Mouse (Mus musculus) hindbrain, embryonic 11.5 days (tissue): ENCODE measurements around the gene Gm44579. TPM values are rescaled to one million over a fixed set of nuclear protein-coding genes. Genes with fewer than 3 reads are reported as not detected.

Source experiments
- ATAC-seq: fragments of 200-750 bp; cut with Nextera tagmentation; 2 replicates; pipeline ENCODE4 v1.8.0; 2017; ENCODE audit warnings: mild to moderate bottlenecking, moderate TSS enrichment, moderate library complexity; ENCODE audit not compliant: low FRiP score
- DNase-seq: peaks from one replicate; pipeline ENCODE4 v3.0.0-alpha.2; 2015; ENCODE audit warnings: low spot score
- H3K27ac ChIP-seq: fragments of 300-500 bp; sonication (generic); 2 replicates; pipeline ENCODE4 v1.5.1; 2014; ENCODE audit warnings: mild to moderate bottlenecking, low read depth, low read length
- H3K27me3 ChIP-seq: fragments of 300-500 bp; sonication (generic); 2 replicates; pipeline ENCODE4 v1.6.1; 2014; ENCODE audit warnings: mild to moderate bottlenecking, low read length, moderate library complexity, mixed read lengths; ENCODE audit not compliant: control insufficient read depth, insufficient read depth
- H3K36me3 ChIP-seq: fragments of 300-500 bp; sonication (generic); 2 replicates; pipeline ENCODE4 v1.6.1; 2014; ENCODE audit warnings: mild to moderate bottlenecking, low read length, moderate library complexity, mixed read lengths; ENCODE audit not compliant: control insufficient read depth, insufficient read depth
- H3K4me1 ChIP-seq: fragments of 300-500 bp; sonication (generic); replicated peaks from 2 replicates; pipeline ENCODE4 v1.6.1; 2014; ENCODE audit warnings: low read length, mixed read lengths; ENCODE audit not compliant: control insufficient read depth, insufficient read depth
- H3K4me2 ChIP-seq: fragments of 300-500 bp; sonication (generic); replicated peaks from 2 replicates; pipeline ENCODE4 v1.6.1; 2014; ENCODE audit warnings: mild to moderate bottlenecking, low read depth, low read length
- H3K4me3 ChIP-seq: fragments of 300-500 bp; sonication (generic); 2 replicates; pipeline ENCODE4 v1.5.1; 2014; ENCODE audit warnings: low read depth, low read length
- H3K9ac ChIP-seq: fragments of 300-500 bp; sonication (generic); 2 replicates; pipeline ENCODE4 v1.6.1; 2014; ENCODE audit warnings: low read depth, low read length
- H3K9me3 ChIP-seq: fragments of 300-500 bp; sonication (generic); 2 replicates; pipeline ENCODE4 v1.6.1; 2016; ENCODE audit warnings: low read length; ENCODE audit not compliant: control insufficient read depth
- WGBS: fragments of 180-500 bp; shearing (Covaris S2); extraction: QIAGEN DNeasy Blood & Tissue Kit; methylation state at CpG from one replicate; pipeline ENCODE4 v1.1.7; 2014; 5-methylcytosine and 5-hydroxymethylcytosine counted together
- polyA plus RNA-seq: library from polyadenylated mRNA; unstranded; fragments of >200 nt; fragmentation: Nextera tagmentation; extraction: Ambion mirVana; gene quantifications from 2 replicates; pipeline ENCODE4 v1.2.1, GENCODE M21; 2014

Gene Gm44579
- polyA plus RNA-seq, 1 experiment from 2014 or later, result not detected

- peaks cover 24% of the 10 kb centered on the region for H3K27me3 ChIP-seq
- H3K36me3 ChIP-seq, result no peaks in the 10 kb centered on the region
- H3K9ac ChIP-seq, result no peak within 1 kb of the TSS
- peaks cover 9% of the 10 kb centered on the region for H3K4me1 ChIP-seq
- no peak within 1 kb of the TSS for H3K4me3 ChIP-seq
- WGBS, result 80% methylated on average over 5 of the region's 5 CpGs
- DNase-seq (no peak), ATAC-seq (no peak)
- no peaks in the 10 kb centered on the region for H3K9me3 ChIP-seq
- H3K27ac ChIP-seq, result no peak within 1 kb of the TSS
- H3K4me2 ChIP-seq, result peak within 1 kb of the TSS; percentile 82; the same call in 1 of the 2 replicates
These were observed 55.3 kb downstream of the Gm44579 start, which contains the start of gene Asb8 for GRCm38 (mm10) chr15:98165525-98165924. Gene Asb8 (minus strand): TSS chr15:98165625.

- no peak for DNase-seq
- Histone ChIP-seq H3K4me1 (0 out of 2 replicates have a peak, but pooled peaks cover 2% of the 10 kb centered on the region), H3K27me3 (no peaks in the 10 kb centered on the region), H3K9ac (no peak overlapping the region), H3K4me2 (no peak overlapping the region), H3K9me3 (no peaks in the 10 kb centered on the region), H3K36me3 (no peaks in the 10 kb centered on the region), H3K27ac (no peak overlapping the region), H3K4me3 (no peak overlapping the region)
- no peak for ATAC-seq
- WGBS, result 85% methylated on average over 4 of the region's 4 CpGs
These were observed 58.2 kb downstream of the Gm44579 start for GRCm38 (mm10) chr15:98162561-98162960.

GRCm38 (mm10) chr15:98161026-98161805 lies 59.6 kb downstream of the Gm44579 start:
- Histone ChIP-seq H3K27me3 (no peaks in the 10 kb centered on the region), H3K4me2 (no peak overlapping the region), H3K9me3 (no peaks in the 10 kb centered on the region), H3K9ac (no peak overlapping the region), H3K27ac (no peak overlapping the region), H3K4me1 (0 out of 2 replicates have a peak, but pooled peaks cover 2% of the 10 kb centered on the region), H3K36me3 (no peaks in the 10 kb centered on the region), H3K4me3 (no peak overlapping the region)
- DNase-seq (no peak), ATAC-seq (no peak)
- 64% methylated on average over 19 of the region's 19 CpGs for WGBS

- H3K4me2 ChIP-seq, result no peak overlapping the region
- no peak overlapping the region for H3K4me3 ChIP-seq
- ATAC-seq (no peak), DNase-seq (no peak)
- WGBS, result 72% methylated on average over 1 of the region's 1 CpGs
- no peak overlapping the region for H3K27ac ChIP-seq
- no peaks in the 10 kb centered on the region for H3K27me3 ChIP-seq
- H3K9me3 ChIP-seq, result no peaks in the 10 kb centered on the region
- no peak overlapping the region for H3K9ac ChIP-seq
- H3K36me3 ChIP-seq, result no peaks in the 10 kb centered on the region
- H3K4me1 ChIP-seq, result 0 out of 2 replicates have a peak, but pooled peaks cover 2% of the 10 kb centered on the region
These were observed 63.5 kb downstream of the Gm44579 start for GRCm38 (mm10) chr15:98157253-98157652.

- Histone ChIP-seq H3K4me3 (no peak overlapping the region), H3K36me3 (no peaks in the 10 kb centered on the region), H3K27ac (no peak overlapping the region), H3K9me3 (no peaks in the 10 kb centered on the region), H3K27me3 (no peaks in the 10 kb centered on the region), H3K4me1 (no peaks in the 10 kb centered on the region), H3K4me2 (no peak overlapping the region), H3K9ac (no peak overlapping the region)
- ATAC-seq, result no peak
- no peak for DNase-seq
- 77% methylated on average over 4 of the region's 4 CpGs for WGBS
These were observed 64.8 kb downstream of the Gm44579 start for GRCm38 (mm10) chr15:98155944-98156343.

GRCm38 (mm10) chr15:98155272-98155671 lies 65.5 kb downstream of the Gm44579 start:
- ATAC-seq (no peak), DNase-seq (no peak)
- H3K9ac ChIP-seq, result no peak overlapping the region
- H3K9me3 ChIP-seq, result no peaks in the 10 kb centered on the region
- H3K4me2 ChIP-seq, result no peak overlapping the region
- no peak overlapping the region for H3K27ac ChIP-seq
- no peaks in the 10 kb centered on the region for H3K36me3 ChIP-seq
- H3K4me3 ChIP-seq, result no peak overlapping the region
- H3K27me3 ChIP-seq, result no peaks in the 10 kb centered on the region
- H3K4me1 ChIP-seq, result no peaks in the 10 kb centered on the region
- WGBS, result 94% methylated on average over 5 of the region's 5 CpGs

GRCm38 (mm10) chr15:98154631-98155030 lies 66.1 kb downstream of the Gm44579 start:
- Histone ChIP-seq H3K36me3 (no peaks in the 10 kb centered on the region), H3K27ac (no peak overlapping the region)
- WGBS, result 81% methylated on average over 3 of the region's 3 CpGs

GRCm38 (mm10) chr15:98154146-98154545 lies 66.6 kb downstream of the Gm44579 start:
- ATAC-seq, result no peak
- H3K27me3 ChIP-seq, result no peaks in the 10 kb centered on the region
- no peaks in the 10 kb centered on the region for H3K9me3 ChIP-seq
- H3K36me3 ChIP-seq, result no peaks in the 10 kb centered on the region
- no peak overlapping the region for H3K4me2 ChIP-seq
- H3K27ac ChIP-seq, result no peak overlapping the region
- H3K4me1 ChIP-seq, result no peaks in the 10 kb centered on the region
- no peak for DNase-seq
- no peak overlapping the region for H3K9ac ChIP-seq
- WGBS, result 78% methylated on average over 4 of the region's 4 CpGs
- H3K4me3 ChIP-seq, result no peak overlapping the region

More at GRCm38 (mm10) chr15:98154631-98155030, 66.1 kb downstream of the Gm44579 start:
- H3K4me3 ChIP-seq, result no peak overlapping the region
- DNase-seq (no peak), ATAC-seq (no peak)
- H3K9ac ChIP-seq, result no peak overlapping the region
- no peak overlapping the region for H3K4me2 ChIP-seq
- no peaks in the 10 kb centered on the region for H3K27me3 ChIP-seq
- no peaks in the 10 kb centered on the region for H3K9me3 ChIP-seq
- no peaks in the 10 kb centered on the region for H3K4me1 ChIP-seq

GRCm38 (mm10) chr15:98153625-98154024 lies 67.2 kb downstream of the Gm44579 start:
- no peaks in the 10 kb centered on the region for H3K27me3 ChIP-seq
- H3K4me3 ChIP-seq, result no peak overlapping the region
- no peak overlapping the region for H3K4me2 ChIP-seq
- no peak for ATAC-seq
- no peak overlapping the region for H3K9ac ChIP-seq
- no peak overlapping the region for H3K27ac ChIP-seq
- no peaks in the 10 kb centered on the region for H3K9me3 ChIP-seq
- DNase-seq, result peak; percentile 54
- H3K36me3 ChIP-seq, result no peaks in the 10 kb centered on the region
- no peaks in the 10 kb centered on the region for H3K4me1 ChIP-seq
- 43% methylated on average over 3 of the region's 3 CpGs for WGBS
